ENCODE assay signal across 12 mouse cellular contexts in the genomic region with DNA sequence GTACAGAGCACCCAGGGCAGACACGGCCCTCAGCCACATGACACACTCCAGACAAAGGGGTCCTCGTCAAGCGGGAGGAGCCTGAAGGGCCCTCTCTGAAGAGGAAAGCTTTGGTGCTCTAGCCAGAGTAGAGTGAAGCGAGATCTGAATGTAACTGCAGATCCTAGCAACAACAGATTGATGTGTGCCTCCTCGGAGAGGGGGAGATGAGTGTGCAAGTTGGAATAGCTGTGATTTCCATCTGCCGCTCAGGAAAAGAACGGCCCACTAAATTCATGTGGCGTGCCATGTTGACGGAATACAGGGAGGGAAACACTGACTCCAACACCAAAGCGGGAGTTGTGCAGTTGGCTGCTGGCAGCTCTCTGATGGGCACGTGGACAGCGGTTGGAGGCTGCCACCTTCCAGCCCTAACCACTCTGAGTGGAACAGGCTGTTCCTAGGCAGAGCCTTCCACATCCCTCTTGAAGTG. TPM values are rescaled to one million over a fixed set of nuclear protein-coding genes. Genes with fewer than 3 reads are reported as not detected.
DNase-seq lines count a peak whose midpoint lies in the region; ATAC-seq lines count a peak whose summit lies in the region.
"Had no signal": no experiment of that assay in that cellular context is flagged by ENCODE, and none has a peak within 500 bp of the region (broad histone marks: within the 10 kb centered on the region; RNA-seq: fewer than 3 reads in every experiment).

No protein-coding gene starts in this region.

- H3K4me3 ChIP-seq in embryonic facial prominence, embryonic 13.5 days, result no peak overlapping the region
- no peak overlapping the region for H3K4me3 ChIP-seq in embryonic facial prominence, embryonic 10.5 days
- H3K4me3 ChIP-seq: liver, embryonic 15.5 days had no signal

- ATAC-seq in embryonic facial prominence, embryonic 13.5 days (ENCODE audit: insufficient number of reproducible peaks, insufficient read depth, low FRiP score, low TSS enrichment, low read depth), result no peak
- ATAC-seq: Patski had no signal

- no peak for DNase-seq in embryonic facial prominence, embryonic 10.5 days (ENCODE audit: low spot score)
- peak; percentile 38 to 45 for DNase-seq in right cerebral cortex, adult 2 months (ENCODE audit: low spot score in 2 of 2)
- DNase-seq in right cerebral cortex, postnatal 14 days, result no peak
- DNase-seq in layer of hippocampus, adult 9-11 months, result peak; percentile 79
- peak; percentile 64 for DNase-seq in telencephalon, adult 2 months (ENCODE audit: low read depth, low spot score)
- DNase-seq in c-Kit-positive CD71-positive TER-119-positive erythroid progenitor cells, embryonic 14.5 days (ENCODE audit: low spot score), result no peak
- no peak for DNase-seq in adrenal gland, adult 8-10 months
- DNase-seq: cerebellum, adult 11-12 months; kidney, adult 9 months had no signal

- peaks cover 38% of the 10 kb centered on the region for H3K36me3 ChIP-seq in embryonic facial prominence, embryonic 13.5 days
- H3K36me3 ChIP-seq in embryonic facial prominence, embryonic 10.5 days (replicated peaks), result peaks cover 57% of the 10 kb centered on the region

- no peak overlapping the region for H3K4me2 ChIP-seq in embryonic facial prominence, embryonic 13.5 days
- H3K4me2 ChIP-seq: liver, embryonic 15.5 days had no signal

- H3K9me3 ChIP-seq in embryonic facial prominence, embryonic 13.5 days, result no peaks in the 10 kb centered on the region
- H3K9me3 ChIP-seq in embryonic facial prominence, embryonic 10.5 days, result no peaks in the 10 kb centered on the region
- H3K9me3 ChIP-seq: liver, embryonic 15.5 days had no signal

- no peaks in the 10 kb centered on the region for H3K27me3 ChIP-seq in embryonic facial prominence, embryonic 13.5 days
- no peaks in the 10 kb centered on the region for H3K27me3 ChIP-seq in embryonic facial prominence, embryonic 10.5 days (replicated peaks; ENCODE audit: low read depth, poor library complexity, severe bottlenecking)
- H3K27me3 ChIP-seq: liver, embryonic 15.5 days; Patski had no signal

- WGBS in embryonic facial prominence, embryonic 13.5 days, result 72% methylated on average over 12 of the region's 12 CpGs
- WGBS in embryonic facial prominence, embryonic 10.5 days, result 85% methylated on average over 12 of the region's 12 CpGs

- no peak overlapping the region for H3K9ac ChIP-seq in embryonic facial prominence, embryonic 13.5 days
- H3K9ac ChIP-seq: liver, embryonic 15.5 days had no signal

- peaks cover 16% of the 10 kb centered on the region; the same call in 1 of the 2 replicates for H3K4me1 ChIP-seq in embryonic facial prominence, embryonic 13.5 days
- peaks cover 15% of the 10 kb centered on the region for H3K4me1 ChIP-seq in embryonic facial prominence, embryonic 10.5 days
- H3K4me1 ChIP-seq: liver, embryonic 15.5 days had no signal

- H3K27ac ChIP-seq in embryonic facial prominence, embryonic 13.5 days, result 0 out of 2 replicates have a peak overlapping the region, but pooled peaks have one; percentile 22
- H3K27ac ChIP-seq in embryonic facial prominence, embryonic 10.5 days (replicated peaks), result no peak overlapping the region
- H3K27ac ChIP-seq: liver, embryonic 15.5 days had no signal

RNA-seq across cellular contexts. Expression of gene Lpin1, which starts 59.7 kb away (rescaled TPM):
- polyA plus RNA-seq in embryonic facial prominence, embryonic 13.5 days (2015; fragmentation: Nextera tagmentation; extraction: Ambion mirVana), result 5.9 and 7.7 TPM in 2 replicates
- 6.2 and 6.7 TPM in 2 replicates for polyA plus RNA-seq in embryonic facial prominence, embryonic 10.5 days (2016; fragmentation: Nextera tagmentation; extraction: Ambion mirVana)
- total RNA-seq in adrenal gland, adult 8-10 months (2022), result 10 to 100 TPM; 38.8 to 80.7 (median 50.8) TPM

Comparison
In these comparisons a context has a peak if more than half of its experiments do, and no peak if none do; other contexts are left out.
1. DNase-seq: peak in right cerebral cortex, adult 2 months (2 of 2), layer of hippocampus, adult 9-11 months (single experiment) and telencephalon, adult 2 months (single experiment); none in embryonic facial prominence, embryonic 10.5 days (single experiment), right cerebral cortex, postnatal 14 days (single experiment), c-Kit-positive CD71-positive TER-119-positive erythroid progenitor cells, embryonic 14.5 days (single experiment) and adrenal gland, adult 8-10 months (single experiment).